Mouse (Mus musculus): ENCODE results near the gene Pmis2.

DNA sequence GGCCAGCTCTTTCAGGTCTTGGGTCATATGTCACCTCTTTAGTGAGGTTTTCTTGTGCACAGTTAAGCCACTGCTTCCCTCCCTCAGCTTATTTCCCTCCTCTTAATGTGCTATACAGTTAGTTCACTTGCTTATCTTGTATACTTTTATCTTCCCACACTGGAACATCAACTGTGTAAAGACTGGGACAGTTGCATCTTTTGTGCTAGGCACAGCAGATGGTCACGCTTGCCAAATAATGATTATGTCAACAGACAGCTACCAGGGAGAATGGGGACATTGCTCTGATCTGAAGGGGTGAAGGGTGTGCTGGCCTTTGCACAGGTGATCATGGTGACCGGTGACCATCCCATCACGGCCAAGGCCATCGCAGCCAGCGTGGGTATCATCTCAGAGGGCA is 48.3 kb upstream of the Pmis2 start:
- TF ChIP-seq CTCF (IDR thresholded peaks at IDR 0.05; ENCODE audit: insufficient read depth, low read length) (no peak), POLR2A (IDR thresholded peaks at IDR 0.05; ENCODE audit: borderline replicate concordance, extremely low read depth, low read depth, low read length) (no peak)

Measured in lung, adult 2 months (tissue).